Mouse (Mus musculus) liver, adult 2 months (tissue): ENCODE measurements at regions not wholly inside any gene's neighbourhood (a gene's known extent, or its start where the extent isn't known, plus 50 kb on each side); places are given as distances from the start of the nearest gene placed in this dataset.

ENCODE experiments used
- CTCF ChIP-seq: fragments of 200-500 bp; IDR thresholded peaks from 2 replicates; pipeline ENCODE4 v1.5.1; 2011; ENCODE audit warnings: low read depth, low read length, control low read depth
- POLR2A ChIP-seq: fragments of 200-500 bp; IDR thresholded peaks from 2 replicates; pipeline ENCODE4 v1.6.1; 2011; ENCODE audit warnings: low read length, control low read depth; ENCODE audit not compliant: insufficient read depth; ENCODE audit errors: extremely low read depth

- TF ChIP-seq POLR2A (no peak), CTCF (no peak)
Measured at GRCm38 (mm10) chr13:110673536-110673935, 278.7 kb downstream of the Plk2 start.
